Comparison of ENCODE assay signal across 8 mouse cellular contexts in the genomic region with DNA sequence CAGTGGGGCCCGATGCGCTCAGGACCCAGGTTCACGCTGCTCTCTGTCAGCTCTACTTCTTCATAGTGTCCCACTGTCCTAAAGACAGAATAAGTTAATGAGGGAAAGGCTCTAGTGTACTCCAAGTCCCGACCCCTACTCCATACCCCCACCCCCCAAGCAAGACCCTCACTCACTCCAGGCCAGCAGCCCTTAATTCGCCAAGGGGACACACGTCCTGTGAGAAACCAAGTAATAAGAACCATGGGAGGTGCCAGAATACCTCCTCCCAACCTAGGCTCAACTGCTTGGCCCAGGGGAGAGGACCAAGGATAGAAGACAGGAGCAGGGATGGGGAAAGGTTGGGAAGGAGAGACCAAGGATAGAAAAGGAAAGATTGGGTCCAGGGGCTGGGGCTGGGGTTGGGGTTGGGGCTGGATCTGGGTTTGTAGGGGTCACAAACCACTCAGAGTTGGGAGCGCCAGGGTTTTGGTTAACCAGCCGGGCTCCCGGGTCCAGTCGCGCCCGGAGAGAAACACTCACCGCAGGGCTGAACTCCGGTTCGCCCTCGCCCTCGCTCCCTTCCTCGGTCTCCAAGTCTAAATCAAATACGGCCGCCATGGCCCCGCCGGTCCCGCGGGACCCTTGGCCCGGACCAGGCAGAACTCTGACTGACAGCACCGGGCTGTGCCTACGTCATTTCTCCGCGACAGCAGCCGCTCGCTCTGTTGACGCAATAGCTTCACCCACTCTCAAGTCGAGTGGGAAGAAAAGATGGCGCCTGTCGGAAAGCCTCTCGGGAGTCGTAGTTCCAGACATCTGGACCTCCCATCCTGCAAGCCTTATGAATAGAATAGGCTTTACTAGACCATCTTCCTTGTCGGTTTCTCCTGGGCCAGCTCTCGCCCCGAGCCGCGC. TPM values are rescaled to one million over a fixed set of nuclear protein-coding genes. Genes with fewer than 3 reads are reported as not detected.
A peak's percentile ranks its signal among the peaks of the same experiment; 100 is the strongest.
DNase-seq lines count a peak whose midpoint lies in the region; ATAC-seq lines count a peak whose summit lies in the region.

A gene (minus strand): TSS at position 709 of the 897 bp plus-strand sequence.

- peak; percentile 95 for DNase-seq in T-cell, adult 2 months (ENCODE audit: low spot score)
- DNase-seq in cerebellum, postnatal 36 days = peak; percentile 97 to 98
- DNase-seq in gastrocnemius, adult 18-20 months (ENCODE audit: low spot score) = peak; percentile 98
- DNase-seq in left cerebral cortex, adult 18-20 months (ENCODE audit: low spot score in 2 of 2) = peak; percentile 98 to 99
- peak; percentile 98 for DNase-seq in right cerebral cortex, adult 18-20 months
- peak; percentile 92 for DNase-seq in urinary bladder, postnatal 10 days (ENCODE audit: low spot score)

- WGBS in hindbrain, embryonic 16.5 days = 6% methylated on average over 42 of the region's 42 CpGs
- 9% methylated on average over 42 of the region's 42 CpGs for WGBS in macrophage (ENCODE audit: missing documents)

- H3K27me3 ChIP-seq in hindbrain, embryonic 16.5 days (replicated peaks; ENCODE audit: control insufficient read depth, insufficient read depth, low read length) = no peaks in the 10 kb centered on the region

- peak within 1 kb of the TSS; percentile 74 for H3K4me3 ChIP-seq in hindbrain, embryonic 16.5 days (ENCODE audit: low read length)
- H3K4me3 ChIP-seq in macrophage (ENCODE audit: inconsistent target) = peak within 1 kb of the TSS; percentile 84

- H3K36me3 ChIP-seq in hindbrain, embryonic 16.5 days (ENCODE audit: control insufficient read depth, insufficient read depth, low read length) = peaks cover 29% of the 10 kb centered on the region
- peaks cover 30% of the 10 kb centered on the region for H3K36me3 ChIP-seq in macrophage (ENCODE audit: inconsistent target)

- H3K9ac ChIP-seq in hindbrain, embryonic 16.5 days (ENCODE audit: low read depth, low read length) = peak within 1 kb of the TSS; percentile 84

- peak within 1 kb of the TSS; percentile 80 for H3K27ac ChIP-seq in hindbrain, embryonic 16.5 days (ENCODE audit: low read depth, low read length)
- peak within 1 kb of the TSS; percentile 36 for H3K27ac ChIP-seq in macrophage

- no peaks in the 10 kb centered on the region for H3K9me3 ChIP-seq in hindbrain, embryonic 16.5 days (ENCODE audit: control insufficient read depth, low read length)

- H3K4me2 ChIP-seq in hindbrain, embryonic 16.5 days (ENCODE audit: low read length) = peak within 1 kb of the TSS; percentile 67

- peaks cover 12% of the 10 kb centered on the region; the same call in 1 of the 2 replicates for H3K79me2 ChIP-seq in macrophage (ENCODE audit: inconsistent target)

- H3K4me1 ChIP-seq in hindbrain, embryonic 16.5 days (ENCODE audit: control insufficient read depth, insufficient read depth, low read depth, low read length) = peaks cover 12% of the 10 kb centered on the region

- ATAC-seq in hindbrain, embryonic 16.5 days = peak; percentile 87

RNA-seq across cellular contexts. Expression of the gene that starts here (rescaled TPM):
- total RNA-seq in gastrocnemius, adult 18-20 months (2021) = 10 to 100 TPM; 24.8 to 25.9 TPM
- polyA plus RNA-seq in hindbrain, embryonic 16.5 days (2015; fragmentation: Nextera tagmentation; extraction: Ambion mirVana) = 54.1 and 57.0 TPM in 2 replicates
- 10 to 100 TPM; 32.5 to 34.5 TPM for total RNA-seq in left cerebral cortex, adult 18-20 months (2021)
- 100 to 1,000 TPM in 1 of 26 experiments, 10 to 100 TPM in 25; 26.9 to 105 (median 65.9) TPM for total RNA-seq in macrophage (2018; cell fraction: chromatin; rRNA removed)
- 10 to 100 TPM; 16.9 to 28.7 (median 23.1) TPM for total RNA-seq in macrophage (2018; cell fraction: cytosol; rRNA removed)
- total RNA-seq in macrophage (2018; cell fraction: nucleus; rRNA removed) = 10 to 100 TPM; 23.8 to 76.7 (median 43.6) TPM
- 13.6 to 29.6 TPM (median 18.4 TPM) in 3 replicates for polyA plus RNA-seq in macrophage (2018)

Comparison
In these comparisons a context has a peak if more than half of its experiments do, and no peak if none do; other contexts are left out.
1. Peak in every context shown above with its lines: DNase-seq, ATAC-seq, H3K4me3 ChIP-seq and H3K27ac ChIP-seq.